Mouse (Mus musculus) small intestine, adult 2 months (tissue): ENCODE data around the gene Pofut1.

Source experiments
- CTCF ChIP-seq: fragments of 200-500 bp; IDR thresholded peaks from 2 replicates; pipeline ENCODE4 v1.5.1; 2012; ENCODE audit warnings: low read depth, mild to moderate bottlenecking, control low read depth, inconsistent platforms, low read length, moderate library complexity, mixed read lengths; ENCODE audit not compliant: insufficient replicate concordance, insufficient read length; ENCODE audit errors: extremely low read depth
- POLR2A ChIP-seq: fragments of 200-500 bp; IDR thresholded peaks from 2 replicates; pipeline ENCODE4 v1.6.1; 2012; ENCODE audit warnings: low read depth, mild to moderate bottlenecking, control low read depth, inconsistent platforms, low read length, moderate library complexity

DNA sequence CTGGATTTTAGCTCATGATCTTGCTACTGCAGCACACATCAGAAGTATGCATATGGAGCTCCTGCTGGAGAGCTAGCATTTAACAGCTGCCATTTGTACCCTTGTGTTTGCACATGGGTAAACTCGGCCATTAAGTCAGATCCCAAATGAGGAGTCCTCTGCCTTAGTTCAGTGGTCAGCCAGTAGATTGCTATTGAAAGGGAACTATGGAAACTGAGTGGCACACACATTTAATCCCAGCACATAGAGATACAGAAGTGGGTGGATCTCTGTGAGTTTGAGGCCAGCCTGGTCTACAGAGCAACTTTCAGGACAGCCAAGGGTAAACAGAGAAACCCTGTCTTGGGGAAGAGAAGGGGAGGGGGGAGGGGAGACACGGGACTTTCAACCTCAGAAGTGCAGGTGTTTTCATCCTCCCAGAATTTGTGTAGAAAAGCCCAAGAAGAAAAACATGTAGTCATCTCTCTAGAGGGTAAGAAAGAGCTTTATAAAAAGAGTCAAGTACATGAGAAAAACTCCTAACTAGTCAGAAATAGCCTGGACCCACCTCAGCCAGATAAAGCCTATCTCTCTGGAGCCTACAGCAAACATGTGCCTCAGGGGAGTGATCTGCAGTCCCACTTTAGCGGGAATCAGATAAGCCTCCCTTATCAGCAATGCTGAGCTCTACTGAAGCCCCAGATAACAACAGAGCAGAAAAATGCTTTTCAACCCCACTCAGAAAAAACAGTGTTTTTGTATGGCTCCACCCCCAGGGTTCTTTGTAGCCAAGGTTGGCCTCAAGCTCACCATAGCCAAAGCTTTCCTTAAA, 18.7 kb downstream of the Pofut1 start:
- TF ChIP-seq CTCF = no peak
- no peak for TF ChIP-seq POLR2A
